ENCODE assay signal across 8 mouse cellular contexts in genomic region chr4:133584059-133584951, GRCm38 (mm10). TPM values are rescaled to one million over a fixed set of nuclear protein-coding genes. Genes with fewer than 3 reads are reported as not detected.
DNase-seq lines count a peak whose midpoint lies in the region; ATAC-seq lines count a peak whose summit lies in the region.

Gene Gpn2 (plus strand): TSS chr4:133584362.

- peak within 1 kb of the TSS; percentile 85 for H3K4me3 ChIP-seq in hindbrain, embryonic 14.5 days (replicated peaks; ENCODE audit: low read length)

- H3K9me3 ChIP-seq in hindbrain, embryonic 14.5 days (ENCODE audit: control insufficient read depth, low read length): no peaks in the 10 kb centered on the region

- ATAC-seq in hindbrain, embryonic 14.5 days (ENCODE audit: low FRiP score): peak; percentile 90

- DNase-seq in T-cell, adult 2 months (ENCODE audit: low spot score): peak; percentile 91
- DNase-seq in cerebellum, postnatal 14 days: peak; percentile 78 to 81
- peak; percentile 50 to 73 for DNase-seq in frontal cortex, postnatal 25 days (ENCODE audit: low spot score in 2 of 2)
- DNase-seq in hindbrain, embryonic 14.5 days (ENCODE audit: low spot score): peak; percentile 81
- DNase-seq in layer of hippocampus, postnatal 36 days: peak; percentile 81
- DNase-seq in lung, postnatal 25 days (ENCODE audit: low spot score): peak; percentile 86
- peak; percentile 84 for DNase-seq in retina, embryonic 14.5 days (ENCODE audit: low spot score)
- DNase-seq in thymus, postnatal 36 days: peak; percentile 80 to 84

- 2% methylated on average over 65 of the region's 65 CpGs for WGBS in hindbrain, embryonic 14.5 days

- peak within 1 kb of the TSS; percentile 87 for H3K27ac ChIP-seq in hindbrain, embryonic 14.5 days

- no peaks in the 10 kb centered on the region for H3K27me3 ChIP-seq in hindbrain, embryonic 14.5 days (ENCODE audit: control insufficient read depth, insufficient read depth, low read length)

- peaks cover 57% of the 10 kb centered on the region for H3K36me3 ChIP-seq in hindbrain, embryonic 14.5 days (replicated peaks; ENCODE audit: control insufficient read depth, insufficient read depth)

- H3K9ac ChIP-seq in hindbrain, embryonic 14.5 days: peak within 1 kb of the TSS; percentile 83

- H3K4me2 ChIP-seq in hindbrain, embryonic 14.5 days (replicated peaks): peak within 1 kb of the TSS; percentile 99

- H3K4me1 ChIP-seq in hindbrain, embryonic 14.5 days (replicated peaks; ENCODE audit: control insufficient read depth, insufficient read depth, low read length): peaks cover 12% of the 10 kb centered on the region; the same call in 1 of the 2 replicates

RNA-seq across cellular contexts. Expression of gene Gpn2, which starts in this region (rescaled TPM):
- 19.7 and 20.4 TPM in 2 replicates for polyA plus RNA-seq in hindbrain, embryonic 14.5 days (2014; fragmentation: Nextera tagmentation; extraction: Ambion mirVana)
- total RNA-seq in layer of hippocampus, postnatal 36 days (2021): 10 to 100 TPM; 10.1 to 10.3 TPM

Comparison
In these comparisons a context has a peak if more than half of its experiments do, and no peak if none do; other contexts are left out.
1. Peak in every context shown above with its lines: DNase-seq, ATAC-seq, H3K4me3 ChIP-seq and H3K27ac ChIP-seq.